Comparison of ENCODE assay signal across 9 mouse cellular contexts in the genomic region with DNA sequence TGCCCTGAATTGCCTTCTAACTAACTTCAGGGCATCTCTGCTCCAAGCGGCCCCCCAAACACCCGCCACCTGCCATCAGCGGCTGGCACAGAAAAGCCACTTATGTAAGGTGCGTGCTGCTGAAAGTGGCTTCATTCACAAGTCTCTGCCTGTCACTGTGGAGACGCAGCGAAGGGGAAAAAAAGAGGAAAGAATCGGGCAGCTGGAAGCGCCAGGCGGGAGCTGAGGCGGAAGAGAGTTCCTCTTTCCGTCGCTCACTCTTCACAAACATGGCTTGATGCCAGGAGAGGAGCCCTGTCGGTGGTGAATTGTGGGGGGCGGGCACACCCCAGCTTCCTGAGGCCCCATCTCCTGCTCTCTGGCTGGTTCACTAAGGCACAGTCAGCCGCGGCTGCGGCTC. TPM values are rescaled to one million over a fixed set of nuclear protein-coding genes. Genes with fewer than 3 reads are reported as not detected.
A peak's percentile ranks its signal among the peaks of the same experiment; 100 is the strongest.
DNase-seq lines count a peak whose midpoint lies in the region; ATAC-seq and TF ChIP-seq lines count a peak whose summit lies in the region.
"Had no signal": no experiment of that assay in that cellular context is flagged by ENCODE, and none has a peak within 500 bp of the region (broad histone marks: within the 10 kb centered on the region; RNA-seq: fewer than 3 reads in every experiment).

No protein-coding gene starts in this region.

- no peak for TF ChIP-seq CTCF in E14TG2a.4 (conservative IDR thresholded peaks at IDR 0.05; ENCODE audit: low read length)
- TF ChIP-seq CTCF in cortical plate, adult 2 months (IDR thresholded peaks at IDR 0.05; ENCODE audit: extremely low read depth, insufficient read depth, low read length), result no peak
- TF ChIP-seq CTCF in intestine, postnatal 0 days (IDR thresholded peaks at IDR 0.05; ENCODE audit: low read depth), result no peak

- WGBS in kidney, embryonic 16.5 days, result 26% methylated on average over 17 of the region's 17 CpGs
- 35% methylated on average over 17 of the region's 17 CpGs for WGBS in intestine, postnatal 0 days

- no peak for ATAC-seq in kidney, embryonic 16.5 days (ENCODE audit: low FRiP score, low TSS enrichment)
- no peak for ATAC-seq in intestine, postnatal 0 days

- no peak overlapping the region for H3K4me2 ChIP-seq in kidney, embryonic 16.5 days (replicated peaks; ENCODE audit: low read depth, low read length)
- H3K4me2 ChIP-seq in intestine, postnatal 0 days (replicated peaks; ENCODE audit: low read depth), result no peak overlapping the region

- no peak for TF ChIP-seq POLR2A in cortical plate, adult 2 months (IDR thresholded peaks at IDR 0.05; ENCODE audit: extremely low read depth, insufficient read depth, low read length)

- H3K9me3 ChIP-seq in E14TG2a.4 (ENCODE audit: low read length), result no peaks in the 10 kb centered on the region
- no peaks in the 10 kb centered on the region for H3K9me3 ChIP-seq in kidney, embryonic 16.5 days (ENCODE audit: low read length)
- H3K9me3 ChIP-seq in intestine, postnatal 0 days (ENCODE audit: control insufficient read depth), result no peaks in the 10 kb centered on the region

- no peaks in the 10 kb centered on the region for H3K36me3 ChIP-seq in E14TG2a.4 (ENCODE audit: insufficient read depth, low read length)
- H3K36me3 ChIP-seq in kidney, embryonic 16.5 days (ENCODE audit: insufficient read depth, low read length), result no peaks in the 10 kb centered on the region
- no peaks in the 10 kb centered on the region for H3K36me3 ChIP-seq in intestine, postnatal 0 days (ENCODE audit: control insufficient read depth, insufficient read depth)

- H3K27ac ChIP-seq in cortical plate, adult 2 months (ENCODE audit: insufficient read depth, low read length), result 0 out of 2 replicates have a peak overlapping the region, but pooled peaks have one; percentile 8
- H3K27ac ChIP-seq in kidney, embryonic 16.5 days (ENCODE audit: low read length), result no peak overlapping the region
- no peak overlapping the region for H3K27ac ChIP-seq in intestine, postnatal 0 days (ENCODE audit: low read depth, low read length)
- H3K27ac ChIP-seq: macrophage had no signal

- peaks cover 74% of the 10 kb centered on the region for H3K4me1 ChIP-seq in E14TG2a.4 (replicated peaks; ENCODE audit: low read depth, low read length)
- H3K4me1 ChIP-seq in cortical plate, adult 2 months (ENCODE audit: control insufficient read depth, insufficient read depth, low read length), result peaks cover 13% of the 10 kb centered on the region
- H3K4me1 ChIP-seq in kidney, embryonic 16.5 days (ENCODE audit: insufficient read depth, low read length), result no peaks in the 10 kb centered on the region
- H3K4me1 ChIP-seq in intestine, postnatal 0 days (replicated peaks; ENCODE audit: control insufficient read depth, insufficient read depth, low read length), result no peaks in the 10 kb centered on the region

- H3K9ac ChIP-seq in kidney, embryonic 16.5 days (replicated peaks; ENCODE audit: low read length), result no peak overlapping the region
- H3K9ac ChIP-seq in intestine, postnatal 0 days (ENCODE audit: low read depth, low read length), result no peak overlapping the region

- H3K4me3 ChIP-seq in E14TG2a.4 (replicated peaks; ENCODE audit: low read length), result peak overlapping the region; percentile 48
- H3K4me3 ChIP-seq in cortical plate, adult 2 months (ENCODE audit: insufficient read depth, low read length), result peak overlapping the region; percentile 15; the same call in 1 of the 2 replicates
- no peak overlapping the region for H3K4me3 ChIP-seq in kidney, embryonic 16.5 days (ENCODE audit: low read length)
- H3K4me3 ChIP-seq in intestine, postnatal 0 days (ENCODE audit: low read depth, low read length), result no peak overlapping the region

- peaks cover 58% of the 10 kb centered on the region for H3K27me3 ChIP-seq in E14TG2a.4 (ENCODE audit: insufficient read depth, low read length)
- peaks cover 16% of the 10 kb centered on the region for H3K27me3 ChIP-seq in kidney, embryonic 16.5 days (ENCODE audit: insufficient read depth, low read length)
- H3K27me3 ChIP-seq in intestine, postnatal 0 days (replicated peaks; ENCODE audit: control insufficient read depth, insufficient read depth, low read length), result no peaks in the 10 kb centered on the region

- intact Hi-C loops in left cerebral cortex, postnatal 4 days (cut with DNase I), result loop anchor here (10.0 kb wide), 1 partner anchor 121 kb away; no protein-coding TSS in a partner anchor

- DNase-seq in 416B (ENCODE audit: low read depth), result peak; percentile 17
- DNase-seq in left cerebral cortex, postnatal 4 days, result peak; percentile 68
- DNase-seq in adrenal gland, postnatal 4 days (ENCODE audit: low spot score in 2 of 2), result no peak
- DNase-seq: adrenal gland, postnatal 36 days had no signal

RNA-seq across cellular contexts. Expression of gene Rph3a, which starts 6.1 kb away (rescaled TPM):
- polyA plus RNA-seq in cortical plate, adult 2 months (2012; rRNA removed), result 256 and 278 TPM in 2 replicates
- total RNA-seq in left cerebral cortex, postnatal 4 days (2021), result 100 to 1,000 TPM; 104 TPM
- 0.05 and 0.08 TPM in 2 replicates for polyA plus RNA-seq in kidney, embryonic 16.5 days (2015; fragmentation: Nextera tagmentation; extraction: Ambion mirVana)
- 1 to 10 TPM; 4.3 to 6.9 TPM for total RNA-seq in adrenal gland, postnatal 4 days (2021)
- polyA plus RNA-seq in intestine, postnatal 0 days (2015; fragmentation: Nextera tagmentation; extraction: Ambion mirVana), result 0.48 and 0.77 TPM in 2 replicates
- polyA plus RNA-seq: macrophage had no signal

Comparison
In these comparisons a context has a peak if more than half of its experiments do, and no peak if none do; other contexts are left out.
1. DNase-seq: peak in 416B (single experiment) and left cerebral cortex, postnatal 4 days (single experiment); none in adrenal gland, postnatal 4 days (0 of 2).
2. H3K4me3 ChIP-seq: peak in E14TG2a.4 (single experiment) and cortical plate, adult 2 months (single experiment); none in kidney, embryonic 16.5 days (single experiment) and intestine, postnatal 0 days (single experiment).
3. RNA of gene Rph3a, which starts 6.1 kb away (polyA plus RNA-seq): 256 to 278 TPM in cortical plate, adult 2 months; 0.48 to 0.77 TPM in intestine, postnatal 0 days and 0.05 to 0.08 TPM in kidney, embryonic 16.5 days; every median in the first group is over 100 times any median in the second.